Mouse (Mus musculus) left cerebral cortex, adult 2 months (tissue): Measurements from ENCODE around the gene Gm21319. TPM values are rescaled to one million over a fixed set of nuclear protein-coding genes. Genes with fewer than 3 reads are reported as not detected.
"Not testable (repeated sequence)": the region's sequence is repeated elsewhere in the genome, so short reads cannot be mapped to it uniquely, and the experiment has no call there.

Experiments
- DNase-seq, 2 experiments: peaks; one replicate each; pipeline ENCODE4 v3.0.0; 2021 to 2022; ENCODE audit warnings: low spot score in 2 of 2, mixed read lengths in 1 of 2; ENCODE audit errors: extremely low spot score in 1 of 2
- H3K27ac ChIP-seq: fragments of 200-600 bp; 2 replicates; pipeline ENCODE4 v1.8.1; 2022
- H3K4me3 ChIP-seq: fragments of 200-600 bp; 2 replicates; pipeline ENCODE4 v1.8.1; 2022
- intact Hi-C: fragments of 180-260 bp; cut with DNase I; formaldehyde crosslinking; loops from one replicate; pipeline ENCODE4 v1.15.1; 2025
- long read RNA-seq, 2 experiments: library from polyadenylated mRNA; stranded (forward); transcript quantifications; one replicate each; pipeline ENCODE4 v2.0.0; 2021; ENCODE audit warnings: borderline mapping rate in 2 of 2
- total RNA-seq, 2 experiments: library from RNA; stranded (reverse); gene quantifications; 2 replicates each; pipeline ENCODE4 v1.2.3; 2021

Gm21319 gene
- not detected for total RNA-seq
- long read RNA-seq, experiment 1 = 0 reads
- long read RNA-seq, experiment 2 = 0 reads

GRCm38 (mm10) chr12:87775655-87776054 is at the start of gene Gm21319:
Gene Gm21319 (minus strand): TSS chr12:87775755.
- H3K27ac ChIP-seq, intact Hi-C loops, H3K4me3 ChIP-seq, DNase-seq: not testable (repeated sequence)

- intact Hi-C loops, DNase-seq, H3K27ac ChIP-seq, H3K4me3 ChIP-seq: not testable (repeated sequence)
Measured at GRCm38 (mm10) chr12:87816277-87816676, 40.7 kb upstream of the Gm21319 start, which contains the start of gene BB287469. Gene BB287469 (plus strand): TSS chr12:87816577.

- DNase-seq, H3K4me3 ChIP-seq, H3K27ac ChIP-seq, intact Hi-C loops: not testable (repeated sequence)
Measured at GRCm38 (mm10) chr12:87797971-87798370, 22.4 kb upstream of the Gm21319 start.

- intact Hi-C loops, H3K4me3 ChIP-seq, DNase-seq, H3K27ac ChIP-seq: not testable (repeated sequence)
Measured at GRCm38 (mm10) chr12:87795212-87795611, 19.7 kb upstream of the Gm21319 start, which contains the start of gene Gm21936. Gene Gm21936 (plus strand): TSS chr12:87795512.

Other genes with a start within 250 kb of the Gm21319 start
- gene Oog1, start 173.1 kb downstream of the Gm21319 start, total RNA-seq = not detected
- gene Gm4027, start 156.9 kb downstream of the Gm21319 start, total RNA-seq = not detected
- not detected for gene Gm16381, start 131.1 kb downstream of the Gm21319 start, total RNA-seq
- gene Gm21936, start 19.8 kb upstream of the Gm21319 start, total RNA-seq = not detected
- not detected for gene BB287469, start 40.8 kb upstream of the Gm21319 start, total RNA-seq
- not detected for gene Gm2001, start 66.6 kb upstream of the Gm21319 start, total RNA-seq
- not detected for gene Gm2016, start 98.3 kb upstream of the Gm21319 start, total RNA-seq
- gene Gm2022, start 119.6 kb upstream of the Gm21319 start, total RNA-seq = not detected
- gene Gm2035, start 144.1 kb upstream of the Gm21319 start, total RNA-seq = not detected
- gene Gm2042, start 178.3 kb upstream of the Gm21319 start, total RNA-seq = not detected
- not detected for gene Gm2075, start 236.1 kb upstream of the Gm21319 start, total RNA-seq
- not detected for gene Gm6803, start 243.0 kb upstream of the Gm21319 start, total RNA-seq